Mouse (Mus musculus) spleen, postnatal 14 days (tissue): ENCODE results near the gene Atp9a.
"Not testable (repeated sequence)": the region's sequence is repeated elsewhere in the genome, so short reads cannot be mapped to it uniquely, and the experiment has no call there.

Experiments used
- DNase-seq, 2 experiments: peaks; one replicate each; pipeline ENCODE4 v3.0.0; 2021 to 2022; ENCODE audit warnings: low spot score in 2 of 2

Atp9a gene

GRCm38 (mm10) chr2:168742059-168742627, at the start of gene Atp9a:
Gene Atp9a, minus strand, starts transcription at chr2:168742409.
- DNase-seq: no peak

GRCm38 (mm10) chr2:168791115-168791802, 49.0 kb upstream of the Atp9a start:
- no peak for DNase-seq

- DNase-seq: no peak
These were observed 44.0 kb upstream of the Atp9a start for GRCm38 (mm10) chr2:168786174-168786573.

GRCm38 (mm10) chr2:168780596-168780995, 38.4 kb upstream of the Atp9a start:
- no peak for DNase-seq

GRCm38 (mm10) chr2:168780024-168780423, 37.8 kb upstream of the Atp9a start:
- DNase-seq: no peak

GRCm38 (mm10) chr2:168777481-168777880, 35.3 kb upstream of the Atp9a start:
- no peak for DNase-seq

- DNase-seq: no peak
These were observed 34.0 kb upstream of the Atp9a start for GRCm38 (mm10) chr2:168776238-168776637.

- DNase-seq: no peak
These were observed 27.1 kb upstream of the Atp9a start for GRCm38 (mm10) chr2:168769259-168769658.

- DNase-seq: no peak
These were observed 25.4 kb upstream of the Atp9a start, which contains the start of gene Sall4 for GRCm38 (mm10) chr2:168767582-168767981. Gene Sall4, minus strand, starts transcription at chr2:168767943.

GRCm38 (mm10) chr2:168766538-168767361, 24.5 kb upstream of the Atp9a start:
- DNase-seq: no peak

GRCm38 (mm10) chr2:168765696-168766537, 23.7 kb upstream of the Atp9a start:
- no peak for DNase-seq

- no peak for DNase-seq
These were observed 23.0 kb upstream of the Atp9a start for GRCm38 (mm10) chr2:168765065-168765681.

GRCm38 (mm10) chr2:168764460-168764867, 22.3 kb upstream of the Atp9a start:
- no peak for DNase-seq

GRCm38 (mm10) chr2:168763785-168764184, 21.6 kb upstream of the Atp9a start:
- DNase-seq: no peak

- no peak for DNase-seq
These were observed 20.2 kb upstream of the Atp9a start for GRCm38 (mm10) chr2:168762411-168762815.

GRCm38 (mm10) chr2:168761954-168762353, 19.7 kb upstream of the Atp9a start:
- no peak for DNase-seq

- no peak for DNase-seq
These were observed 18.9 kb upstream of the Atp9a start for GRCm38 (mm10) chr2:168761141-168761540.

GRCm38 (mm10) chr2:168744406-168744805, 2.2 kb upstream of the Atp9a start:
- not testable (repeated sequence) for DNase-seq

- peak in 1 of 2 experiments; percentile 40 for DNase-seq
These were observed 440 bp upstream of the Atp9a start for GRCm38 (mm10) chr2:168742649-168743048.

GRCm38 (mm10) chr2:168741273-168742058, 743 bp downstream of the Atp9a start:
- DNase-seq: peak in 1 of 2 experiments; percentile 17
